In genomic region chr5:88399849-88400248, GRCm38 (mm10) we compare ENCODE assay signal across 9 mouse cellular contexts. TPM values are rescaled to one million over a fixed set of nuclear protein-coding genes. Genes with fewer than 3 reads are reported as not detected.
DNase-seq lines count a peak whose midpoint lies in the region; ATAC-seq and TF ChIP-seq lines count a peak whose summit lies in the region.
"Had no signal": no experiment of that assay in that cellular context is flagged by ENCODE, and none has a peak within 500 bp of the region (broad histone marks: within the 10 kb centered on the region; RNA-seq: fewer than 3 reads in every experiment).

No protein-coding gene starts in this region.

- no peaks in the 10 kb centered on the region for H3K9me3 ChIP-seq in MEL (replicated peaks; ENCODE audit: insufficient read depth, low read length)
- H3K9me3 ChIP-seq: lung, embryonic 15.5 days had no signal

- no peak overlapping the region for H3K9ac ChIP-seq in MEL (ENCODE audit: control insufficient read depth, low read depth, low read length, poor library complexity, severe bottlenecking)
- H3K9ac ChIP-seq: lung, embryonic 15.5 days had no signal

- TF ChIP-seq RAD21 in MEL (IDR thresholded peaks at IDR 0.05; ENCODE audit: low read depth, low read length) = peak; percentile 85

- H3K27me3 ChIP-seq in MEL (ENCODE audit: control insufficient read depth in 1 of 2, insufficient read depth in 2 of 2, low read length in 2 of 2) = no peaks in the 10 kb centered on the region; a peak in 1 of 4 replicates
- H3K27me3 ChIP-seq: lung, embryonic 15.5 days had no signal

- DNase-seq in MEL (ENCODE audit: low read depth, low spot score) = peak; percentile 78
- peak; percentile 85 for DNase-seq in adrenal gland, postnatal 14 days
- DNase-seq in embryo, embryonic 11 days = peak; percentile 85
- DNase-seq in heart, adult 8-10 months (ENCODE audit: low spot score) = peak; percentile 40
- peak; percentile 88 to 89 for DNase-seq in layer of hippocampus, postnatal 10 days (ENCODE audit: low spot score in 2 of 2)
- peak; percentile 76 for DNase-seq in lung, postnatal 36 days
- DNase-seq in right cerebral cortex, postnatal 4 days = peak; percentile 93

- no peak for TF ChIP-seq POLR2A in MEL (IDR thresholded peaks at IDR 0.05; ENCODE audit: control insufficient read depth in 1 of 2, insufficient read depth in 1 of 2, low read depth in 1 of 2, low read length in 2 of 2, poor library complexity in 1 of 2)

- no peaks in the 10 kb centered on the region for H3K4me1 ChIP-seq in MEL (ENCODE audit: control insufficient read depth in 1 of 2, insufficient read depth in 2 of 2, low read length in 2 of 2)
- H3K4me1 ChIP-seq: lung, embryonic 15.5 days had no signal

- no peaks in the 10 kb centered on the region for H3K36me3 ChIP-seq in MEL (ENCODE audit: control insufficient read depth in 1 of 2, insufficient read depth in 2 of 2, low read length in 2 of 2)
- H3K36me3 ChIP-seq: lung, embryonic 15.5 days had no signal

- H3K4me3 ChIP-seq in MEL (ENCODE audit: control insufficient read depth in 1 of 2, insufficient read depth in 1 of 2, low read depth in 2 of 2, low read length in 2 of 2) = no peak overlapping the region
- H3K4me3 ChIP-seq: lung, embryonic 15.5 days had no signal

- no peak for ATAC-seq in erythroid progenitor cell, adult 5-6 weeks (replicated peaks; ENCODE audit: low FRiP score, poor library complexity, severe bottlenecking)

- H3K79me2 ChIP-seq in MEL (ENCODE audit: control insufficient read depth, insufficient read depth, low read length, poor library complexity) = no peaks in the 10 kb centered on the region

- TF ChIP-seq EP300 in MEL (IDR thresholded peaks at IDR 0.05; ENCODE audit: low read depth in 1 of 2, low read length in 2 of 2) = no peak

- no peak overlapping the region for H3K27ac ChIP-seq in MEL (ENCODE audit: control insufficient read depth, low read depth, low read length)
- H3K27ac ChIP-seq: lung, embryonic 15.5 days had no signal

- peak; percentile 19 to 78 (median 71); a peak in 5 of 6 replicates for TF ChIP-seq CTCF in MEL (IDR thresholded peaks at IDR 0.05 in 2 of 3, conservative IDR thresholded peaks at IDR 0.05 in 1 of 3; ENCODE audit: control insufficient read depth in 1 of 3, insufficient read depth in 1 of 3, low read depth in 2 of 3, low read length in 3 of 3, poor library complexity in 1 of 3, severe bottlenecking in 1 of 3)

TF ChIP-seq in MEL, 35 proteins besides CTCF, POLR2A, EP300 and RAD21:
- no peak for TF ChIP-seq BHLHE40 (IDR thresholded peaks at IDR 0.05; ENCODE audit: borderline replicate concordance, low read depth, low read length)
- peak; percentile 78 for TF ChIP-seq SMC3 (IDR thresholded peaks at IDR 0.05; ENCODE audit: low read depth, low read length)
- peak; percentile 65 for TF ChIP-seq ZC3H11A (IDR thresholded peaks at IDR 0.05; ENCODE audit: low read depth, low read length)
- TF ChIP-seq USF1 (IDR thresholded peaks at IDR 0.05; ENCODE audit: low read depth, low read length) = no peak
- peak; percentile 82; the same call in 1 of the 2 replicates for TF ChIP-seq ZKSCAN1 (IDR thresholded peaks at IDR 0.05; ENCODE audit: low read depth, low read length)
- no peak for TF ChIP-seq HCFC1 (IDR thresholded peaks at IDR 0.05; ENCODE audit: low read depth, low read length)
- TF ChIP-seq KAT2A (conservative IDR thresholded peaks at IDR 0.05; ENCODE audit: low read depth, low read length) = no peak
- TF ChIP-seq NRF1 (IDR thresholded peaks at IDR 0.05; ENCODE audit: insufficient read depth, low read depth, low read length, poor library complexity, severe bottlenecking) = no peak
- no peak for TF ChIP-seq TBP (IDR thresholded peaks at IDR 0.05; ENCODE audit: low read depth, low read length)
- TF ChIP-seq ZNF384 (IDR thresholded peaks at IDR 0.05; ENCODE audit: low read depth, low read length) = peak; percentile 99
- TF ChIP-seq MYC (IDR thresholded peaks at IDR 0.05; ENCODE audit: low read depth, low read length) = no peak

RNA-seq across cellular contexts. Expression of gene Amtn, which starts 23.9 kb away (rescaled TPM):
- not detected in 2 replicates for total RNA-seq in MEL (2012; rRNA removed)
- not detected for polyA plus RNA-seq in MEL (2012; ENCODE audit: insufficient read depth in 1 of 2, insufficient read length in 2 of 2, low read depth in 1 of 2, low replicate concordance in 2 of 2, missing spikeins in 1 of 2)
- not detected in 2 replicates for total RNA-seq in adrenal gland, postnatal 14 days (2021)
- total RNA-seq in heart, adult 8-10 months (2022) = under 1 TPM in 1 of 4 experiments, not detected in 3; 0.50 TPM
- not detected for total RNA-seq in layer of hippocampus, postnatal 10 days (2021)
- total RNA-seq in erythroid progenitor cell, adult 5-6 weeks (2015; ENCODE audit: low replicate concordance) = not detected in 2 replicates
- total RNA-seq in erythroid progenitor cell, adult 5-6 weeks (2017; ENCODE audit: low replicate concordance) = not detected in 2 replicates
- polyA plus RNA-seq: lung, embryonic 15.5 days had no signal

RNA-seq across cellular contexts. Expression of gene Ambn, which starts 55.9 kb away (rescaled TPM):
- total RNA-seq in MEL (2012; rRNA removed) = not detected in 2 replicates
- not detected for polyA plus RNA-seq in MEL (2012; ENCODE audit: insufficient read depth in 1 of 2, insufficient read length in 2 of 2, low read depth in 1 of 2, low replicate concordance in 2 of 2, missing spikeins in 1 of 2)
- total RNA-seq in adrenal gland, postnatal 14 days (2021) = not detected in 2 replicates
- total RNA-seq in heart, adult 8-10 months (2022) = not detected
- total RNA-seq in layer of hippocampus, postnatal 10 days (2021) = not detected
- total RNA-seq in erythroid progenitor cell, adult 5-6 weeks (2015; ENCODE audit: low replicate concordance) = not detected in 2 replicates
- not detected in 2 replicates for total RNA-seq in erythroid progenitor cell, adult 5-6 weeks (2017; ENCODE audit: low replicate concordance)
- polyA plus RNA-seq: lung, embryonic 15.5 days had no signal

Comparison
In these comparisons a context has a peak if more than half of its experiments do, and no peak if none do; other contexts are left out.
1. DNase-seq: peak in every context shown above with its lines; median percentile 93 in right cerebral cortex, postnatal 4 days; 88 in layer of hippocampus, postnatal 10 days; 85 in adrenal gland, postnatal 14 days; 85 in embryo, embryonic 11 days; 78 in MEL; 76 in lung, postnatal 36 days; 40 in heart, adult 8-10 months.